Mouse (Mus musculus) lung, postnatal 25 days (tissue): ENCODE measurements around the gene Gm8914.
"Not testable (repeated sequence)": the region's sequence is repeated elsewhere in the genome, so short reads cannot be mapped to it uniquely, and the experiment has no call there.

Experiments
- DNase-seq: peaks from one replicate; pipeline ENCODE4 v3.0.0; 2022; ENCODE audit warnings: low spot score

The Gm8914 gene

GRCm38 (mm10) chrX:91479826-91480225 lies at the start of gene Gm8914:
Gene Gm8914, plus strand, starts transcription at chrX:91480126.
- not testable (repeated sequence) for DNase-seq
